Mouse (Mus musculus) cerebellum, adult 2 months (tissue): Measurements from ENCODE around the gene Rtcb. TPM values are rescaled to one million over a fixed set of nuclear protein-coding genes. Genes with fewer than 3 reads are reported as not detected.
A peak's percentile ranks its signal among the peaks of the same experiment; 100 is the strongest.

ENCODE experiments used
- DNase-seq, 2 experiments: peaks; one replicate each; pipeline ENCODE4 v3.0.0; 2021
- H3K27ac ChIP-seq: fragments of 200-500 bp; 2 replicates; pipeline ENCODE4 v1.5.1; 2012; ENCODE audit warnings: low read length, control low read depth, inconsistent platforms; ENCODE audit not compliant: insufficient read depth
- H3K27me3 ChIP-seq: fragments of 200-500 bp; 2 replicates; pipeline ENCODE4 v1.6.1; 2012; ENCODE audit warnings: inconsistent platforms, mild to moderate bottlenecking, low read length, moderate library complexity; ENCODE audit not compliant: control insufficient read depth, insufficient read depth
- H3K4me1 ChIP-seq: fragments of 200-500 bp; 2 replicates; pipeline ENCODE4 v1.6.1; 2011; ENCODE audit warnings: low read length; ENCODE audit not compliant: control insufficient read depth, insufficient read depth
- H3K4me3 ChIP-seq: fragments of 200-500 bp; replicated peaks from 2 replicates; pipeline ENCODE3; 2011; ENCODE audit warnings: mild to moderate bottlenecking, low read depth, low read length, control low read depth; ENCODE audit not compliant: insufficient read depth
- CTCF ChIP-seq: fragments of 200-500 bp; IDR thresholded peaks from 2 replicates; pipeline ENCODE4 v1.5.1; 2011; ENCODE audit warnings: low read depth, mild to moderate bottlenecking, control low read depth, low read length, moderate library complexity, borderline replicate concordance; ENCODE audit not compliant: insufficient read depth
- POLR2A ChIP-seq: fragments of 200-500 bp; IDR thresholded peaks from 2 replicates; pipeline ENCODE4 v1.6.1; 2011; ENCODE audit warnings: low read length, control low read depth, borderline replicate concordance; ENCODE audit not compliant: insufficient read depth
- WGBS: fragments of 180-500 bp; shearing (Covaris S2); methylation state at CpG from one replicate; pipeline ENCODE4 v1.1.7; 2018; 5-methylcytosine and 5-hydroxymethylcytosine counted together
- polyA plus RNA-seq: library from polyadenylated mRNA; depleted of rRNA; stranded (reverse); fragments of >200 nt; gene quantifications from 2 replicates; pipeline ENCODE4 v1.2.3, GENCODE M21; 2012; rRNA removed

The Rtcb gene
- polyA plus RNA-seq = 138 and 149 TPM in 2 replicates

DNA sequence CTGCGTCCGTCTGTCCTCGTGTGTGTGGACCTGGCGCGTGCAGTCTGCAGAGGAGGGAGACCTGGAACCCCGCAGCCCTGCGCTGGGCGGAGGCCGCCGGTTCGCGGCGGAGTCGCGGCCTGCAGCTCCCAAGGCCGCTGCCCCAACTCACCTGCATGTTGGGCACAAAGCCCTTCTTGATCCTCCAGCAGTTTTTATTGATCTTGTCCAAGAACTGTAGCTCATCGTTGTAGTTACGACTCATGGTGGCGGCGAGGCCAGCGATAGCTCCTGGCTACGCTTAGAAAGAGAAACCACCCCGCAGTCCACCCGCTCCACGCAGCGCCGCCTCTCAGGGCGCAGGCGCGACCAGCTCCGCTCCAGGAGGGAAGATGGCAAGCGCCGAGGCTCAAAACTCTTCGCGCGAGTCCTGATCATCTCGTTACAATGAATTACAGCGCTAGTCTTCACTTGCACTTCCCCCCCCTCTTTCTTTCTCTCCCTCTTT is at the start of gene Rtcb:
Gene Rtcb (minus strand): TSS at position 360 of the 487 bp plus-strand sequence.
- peak; percentile 96 to 99 for DNase-seq
- Histone ChIP-seq H3K27ac (peak within 1 kb of the TSS; percentile 44; the same call in 1 of the 2 replicates), H3K27me3 (no peaks in the 10 kb centered on the region), H3K4me3 (peak within 1 kb of the TSS; percentile 76), H3K4me1 (peaks cover 8% of the 10 kb centered on the region)
- WGBS = 1% methylated on average over 38 of the region's 38 CpGs
- TF ChIP-seq POLR2A (peak; percentile 80), CTCF (no peak)

- 57% methylated on average over 5 of the region's 5 CpGs for WGBS
- Histone ChIP-seq H3K4me1 (no peaks in the 10 kb centered on the region), H3K27me3 (no peaks in the 10 kb centered on the region), H3K27ac (no peak overlapping the region), H3K4me3 (no peak overlapping the region)
- TF ChIP-seq POLR2A (no peak), CTCF (no peak)
- peak in 1 of 2 experiments; percentile 4 for DNase-seq
Measured at GRCm38 (mm10) chr10:86006455-86006854, 48.8 kb upstream of the Rtcb start.

DNA sequence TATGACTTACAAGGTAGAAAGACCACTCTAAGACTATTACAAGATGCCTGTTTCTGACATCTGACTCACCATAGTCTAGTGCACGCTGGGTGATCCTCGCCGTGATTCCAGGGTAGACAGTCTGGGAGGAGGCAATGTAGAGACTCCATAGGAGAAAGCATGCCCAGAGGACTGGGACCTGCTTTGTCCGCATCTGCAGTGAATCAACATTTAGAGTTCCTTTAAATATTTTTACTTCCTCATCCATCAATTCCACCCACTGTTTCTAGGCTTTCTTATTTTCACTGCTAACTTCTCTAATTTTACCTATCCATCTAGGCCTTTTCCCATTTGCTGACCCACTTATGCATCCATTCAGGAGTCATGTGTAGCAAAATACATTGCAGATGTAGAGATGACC is 42.8 kb upstream of the Rtcb start:
- no peaks in the 10 kb centered on the region for H3K27me3 ChIP-seq
- no peak for DNase-seq
- H3K27ac ChIP-seq = no peak overlapping the region
- 95% methylated on average over 4 of the region's 4 CpGs for WGBS
- no peak overlapping the region for H3K4me3 ChIP-seq
- no peaks in the 10 kb centered on the region for H3K4me1 ChIP-seq
- TF ChIP-seq POLR2A = no peak
- no peak for TF ChIP-seq CTCF

DNA sequence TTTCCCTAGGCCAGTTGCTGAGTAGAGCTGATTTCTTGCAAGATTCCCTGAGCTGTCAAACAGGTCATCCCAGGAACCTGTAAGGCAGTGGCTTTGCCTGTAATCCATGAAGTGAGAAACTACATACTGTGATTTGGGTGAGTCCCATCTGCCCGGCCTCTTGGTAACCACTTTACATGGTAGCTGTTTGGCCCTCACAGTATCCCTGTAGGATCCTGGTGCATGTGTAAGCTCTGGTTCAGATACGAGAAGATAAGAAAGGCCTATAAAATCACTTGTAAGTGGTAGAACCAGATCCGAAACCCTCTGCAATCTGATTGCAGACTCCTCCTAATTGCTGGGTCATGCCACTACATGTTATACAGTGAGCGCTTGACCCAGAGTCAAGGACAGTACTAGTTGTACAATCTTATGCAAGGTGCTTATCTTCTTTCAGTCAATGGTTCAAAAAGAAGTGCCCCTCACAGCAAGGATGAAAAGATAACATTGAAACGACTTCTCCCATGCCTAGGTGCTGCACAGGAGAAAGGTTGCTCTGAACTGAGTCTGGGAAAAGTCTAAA is 37.0 kb upstream of the Rtcb start:
- Histone ChIP-seq H3K27ac (no peak overlapping the region), H3K4me1 (no peaks in the 10 kb centered on the region), H3K4me3 (no peak overlapping the region), H3K27me3 (no peaks in the 10 kb centered on the region)
- TF ChIP-seq CTCF = no peak
- TF ChIP-seq POLR2A = no peak
- WGBS = 83% methylated on average over 5 of the region's 5 CpGs
- DNase-seq = no peak

DNA sequence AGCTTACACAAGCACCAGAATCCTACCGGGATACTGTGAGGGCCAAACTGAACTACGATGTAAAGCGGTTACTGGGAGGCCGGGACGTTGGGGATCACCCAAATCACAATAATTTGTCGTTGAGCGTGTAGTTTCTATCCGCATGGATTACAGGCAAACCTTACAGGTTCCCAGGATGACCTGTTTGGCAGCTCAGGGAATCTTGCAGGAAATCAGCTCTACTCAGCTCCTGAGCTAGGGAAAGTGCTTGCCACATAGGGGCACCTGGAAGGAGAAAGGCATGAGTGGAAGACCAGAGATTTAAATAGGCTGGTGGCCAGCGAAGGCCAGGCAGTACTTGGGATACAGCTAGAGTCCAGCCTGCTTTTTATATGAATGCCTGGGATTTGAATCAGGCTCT is 36.2 kb upstream of the Rtcb start:
- Histone ChIP-seq H3K4me1 (no peaks in the 10 kb centered on the region), H3K27me3 (no peaks in the 10 kb centered on the region), H3K4me3 (no peak overlapping the region), H3K27ac (no peak overlapping the region)
- TF ChIP-seq CTCF (no peak), POLR2A (no peak)
- 87% methylated on average over 9 of the region's 9 CpGs for WGBS
- no peak for DNase-seq

- Histone ChIP-seq H3K27ac (no peak overlapping the region), H3K27me3 (no peaks in the 10 kb centered on the region), H3K4me3 (no peak overlapping the region), H3K4me1 (no peaks in the 10 kb centered on the region)
- DNase-seq = no peak
- WGBS = 87% methylated on average over 4 of the region's 4 CpGs
- TF ChIP-seq CTCF = no peak
- no peak for TF ChIP-seq POLR2A
Measured at GRCm38 (mm10) chr10:85992412-85992811, 34.8 kb upstream of the Rtcb start.

DNA sequence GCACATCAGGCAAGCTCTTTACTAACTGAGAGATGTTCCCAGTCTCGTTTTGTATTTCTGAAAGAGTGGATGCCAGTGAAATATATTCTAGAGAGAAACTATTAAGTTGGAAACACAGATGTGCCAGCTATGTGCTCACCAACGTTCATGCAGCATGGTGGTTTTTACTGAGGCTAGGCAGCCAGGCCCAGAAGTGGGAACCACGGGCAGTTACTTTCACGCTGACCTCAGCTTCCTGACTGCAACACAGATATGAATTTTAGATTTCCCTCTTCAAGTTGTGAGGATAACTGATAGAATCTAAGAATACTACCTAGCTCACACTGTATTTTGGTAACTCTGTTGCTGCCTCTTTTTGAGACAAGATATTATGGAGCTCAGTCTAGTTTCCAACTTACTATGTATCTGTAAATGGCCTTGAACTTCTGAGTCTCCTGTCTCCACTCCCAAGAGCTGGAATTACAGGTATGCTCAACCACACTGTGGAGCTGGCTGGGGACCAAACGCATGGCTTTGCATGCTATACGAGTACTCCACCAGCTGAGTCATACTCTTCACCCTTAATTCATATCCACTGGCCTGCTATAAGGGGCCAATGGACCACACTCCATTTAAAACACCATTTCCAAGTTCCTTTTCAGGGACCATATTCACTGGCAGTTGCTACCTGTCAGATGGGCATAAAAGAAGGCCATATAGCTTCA is 31.9 kb upstream of the Rtcb start:
- TF ChIP-seq POLR2A (no peak), CTCF (no peak)
- Histone ChIP-seq H3K27me3 (no peaks in the 10 kb centered on the region), H3K4me3 (no peak overlapping the region), H3K4me1 (no peaks in the 10 kb centered on the region), H3K27ac (no peak overlapping the region)
- DNase-seq = no peak
- WGBS = 73% methylated on average over 6 of the region's 6 CpGs

GRCm38 (mm10) chr10:85972915-85973314 is 15.3 kb upstream of the Rtcb start:
- TF ChIP-seq CTCF (no peak), POLR2A (no peak)
- Histone ChIP-seq H3K27me3 (no peaks in the 10 kb centered on the region), H3K4me1 (no peaks in the 10 kb centered on the region), H3K27ac (no peak overlapping the region), H3K4me3 (no peak overlapping the region)
- WGBS = 42% methylated on average over 4 of the region's 4 CpGs
- peak in 1 of 2 experiments; percentile 27 for DNase-seq

DNA sequence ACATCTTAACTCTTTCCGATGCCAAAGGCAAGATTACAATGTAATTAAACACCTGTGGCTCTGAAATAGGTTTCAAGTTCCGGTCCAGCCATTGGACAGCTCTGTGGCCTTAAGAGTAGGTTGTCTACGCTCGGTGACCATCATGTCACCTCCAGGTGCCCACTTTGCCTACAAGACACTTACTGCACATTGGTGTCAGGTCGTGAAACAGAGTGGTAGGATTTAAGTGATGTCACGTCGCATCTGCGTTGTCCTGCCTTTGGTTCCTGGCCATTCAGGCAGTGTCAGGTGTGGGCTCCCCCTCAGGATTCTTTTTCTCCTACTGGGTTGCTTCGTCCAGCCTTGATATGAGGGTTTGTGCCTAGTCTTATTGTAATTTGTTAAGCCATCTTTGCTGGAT is 14.2 kb upstream of the Rtcb start:
- Histone ChIP-seq H3K27ac (no peak overlapping the region), H3K4me3 (no peak overlapping the region), H3K4me1 (no peaks in the 10 kb centered on the region), H3K27me3 (no peaks in the 10 kb centered on the region)
- WGBS = 91% methylated on average over 9 of the region's 9 CpGs
- TF ChIP-seq CTCF (no peak), POLR2A (no peak)
- no peak for DNase-seq
